Mouse (Mus musculus): ENCODE results near the gene Acap1. TPM values are rescaled to one million over a fixed set of nuclear protein-coding genes. Genes with fewer than 3 reads are reported as not detected.

Acap1 gene
- polyA plus RNA-seq, 1 experiment from 2014 or later = 6.8 TPM

DNA sequence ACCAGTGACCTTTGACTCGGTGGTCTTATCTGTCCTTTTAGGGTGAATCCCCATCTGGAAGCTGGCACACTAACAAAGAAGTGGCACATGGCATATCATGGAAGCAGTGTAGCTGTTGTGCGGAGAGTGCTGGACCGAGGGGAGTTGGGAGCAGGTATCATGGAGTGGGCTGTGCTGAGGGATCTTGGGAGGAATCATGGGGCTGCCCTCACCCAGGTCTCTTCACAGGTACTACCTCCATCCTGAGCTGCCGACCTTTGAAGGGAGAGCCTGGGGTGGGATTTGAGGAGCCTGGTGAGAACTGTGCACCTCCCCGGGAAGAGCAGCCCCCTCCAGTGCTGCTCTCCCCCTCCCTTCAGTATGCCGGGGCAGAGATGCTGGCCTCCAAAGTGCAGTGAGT lies 16.4 kb upstream of the Acap1 start:
- no peak for ATAC-seq (ENCODE audit: low read depth)
- H3K9ac ChIP-seq (ENCODE audit: low read depth, low read length) = no peak overlapping the region
- WGBS (ENCODE audit: insufficient replicate concordance) = 81% methylated on average over 6 of the region's 6 CpGs
- no peak overlapping the region for H3K4me3 ChIP-seq (ENCODE audit: low read depth, low read length)
- H3K9me3 ChIP-seq (replicated peaks; ENCODE audit: control insufficient read depth, low read length) = no peaks in the 10 kb centered on the region
- peaks cover 65% of the 10 kb centered on the region for H3K36me3 ChIP-seq (ENCODE audit: control insufficient read depth, insufficient read depth)
- no peaks in the 10 kb centered on the region for H3K27me3 ChIP-seq (ENCODE audit: control insufficient read depth, insufficient read depth, low read depth, low read length)
- peaks cover 24% of the 10 kb centered on the region for H3K4me1 ChIP-seq (ENCODE audit: control insufficient read depth, low read depth, low read length)
- no peak overlapping the region for H3K27ac ChIP-seq (ENCODE audit: low read length)
- no peak overlapping the region for H3K4me2 ChIP-seq (ENCODE audit: low read depth, low read length)

DNA sequence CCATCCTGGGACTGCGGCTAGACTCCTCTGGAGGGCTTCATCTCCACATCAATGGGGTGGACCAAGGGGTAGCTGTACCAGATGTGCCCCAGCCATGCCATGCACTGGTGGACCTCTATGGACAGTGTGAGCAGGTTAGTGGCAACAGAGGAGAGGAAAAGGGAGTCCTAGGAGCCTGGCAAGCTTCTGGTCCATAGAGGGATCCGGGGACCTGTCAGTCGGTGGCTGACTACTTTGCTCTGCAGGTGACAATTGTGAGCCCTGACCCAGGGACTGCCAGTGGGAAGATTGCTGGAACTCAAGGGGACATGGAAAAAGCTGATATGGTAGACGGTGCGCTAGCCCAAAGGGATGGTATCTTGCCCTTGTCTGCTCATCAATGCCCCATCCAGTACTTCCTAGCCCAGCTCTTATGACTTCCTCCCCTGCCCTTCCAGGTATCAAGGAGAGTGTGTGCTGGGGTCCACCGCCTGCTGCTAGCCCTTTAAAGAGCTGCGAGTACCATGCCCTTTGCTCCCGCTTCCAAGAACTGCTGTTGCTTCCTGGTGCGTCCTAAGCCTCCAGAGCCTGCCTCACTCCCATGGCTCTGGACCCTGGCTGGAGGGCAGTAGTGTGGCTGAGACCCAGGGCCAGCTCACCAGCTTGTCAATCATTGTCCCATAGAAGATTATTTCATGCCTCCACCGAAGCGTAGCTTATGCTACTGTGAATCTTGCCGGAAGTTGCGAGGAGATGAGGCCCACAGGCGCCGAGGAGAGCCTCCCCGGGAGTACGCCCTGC lies 15.6 kb upstream of the Acap1 start:
- Histone ChIP-seq H3K4me2 (ENCODE audit: low read depth, low read length) (no peak overlapping the region), H3K36me3 (ENCODE audit: control insufficient read depth, insufficient read depth) (peaks cover 66% of the 10 kb centered on the region), H3K9me3 (replicated peaks; ENCODE audit: control insufficient read depth, low read length) (no peaks in the 10 kb centered on the region), H3K9ac (ENCODE audit: low read depth, low read length) (no peak overlapping the region), H3K27ac (ENCODE audit: low read length) (no peak overlapping the region), H3K4me1 (ENCODE audit: control insufficient read depth, low read depth, low read length) (peaks cover 17% of the 10 kb centered on the region), H3K4me3 (ENCODE audit: low read depth, low read length) (no peak overlapping the region), H3K27me3 (ENCODE audit: control insufficient read depth, insufficient read depth, low read depth, low read length) (no peaks in the 10 kb centered on the region)
- WGBS (ENCODE audit: insufficient replicate concordance) = 82% methylated on average over 17 of the region's 17 CpGs
- ATAC-seq (ENCODE audit: low read depth) = no peak

DNA sequence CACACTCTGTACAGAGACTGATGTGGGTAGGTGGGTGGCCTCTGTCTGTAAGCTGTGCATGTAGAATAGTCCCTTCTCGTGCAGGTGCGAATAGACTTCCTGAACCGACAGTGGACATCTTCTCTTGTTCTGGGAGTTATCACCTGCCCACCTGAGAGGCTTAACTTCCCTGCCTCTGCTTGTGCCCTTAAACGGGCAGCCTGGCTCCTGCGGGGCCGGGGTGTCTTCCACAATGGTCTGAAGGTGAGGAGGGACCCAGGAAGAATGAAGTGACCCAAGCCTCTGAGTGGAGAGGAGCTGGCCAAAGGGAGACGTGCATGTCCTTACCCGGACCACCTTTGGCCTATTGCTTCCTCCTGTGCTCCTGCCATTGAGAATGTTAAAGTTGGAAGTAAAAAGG lies 14.8 kb upstream of the Acap1 start:
- no peak for ATAC-seq (ENCODE audit: low read depth)
- Histone ChIP-seq H3K36me3 (ENCODE audit: control insufficient read depth, insufficient read depth) (peaks cover 66% of the 10 kb centered on the region), H3K9me3 (replicated peaks; ENCODE audit: control insufficient read depth, low read length) (no peaks in the 10 kb centered on the region), H3K4me1 (ENCODE audit: control insufficient read depth, low read depth, low read length) (peaks cover 9% of the 10 kb centered on the region), H3K27me3 (ENCODE audit: control insufficient read depth, insufficient read depth, low read depth, low read length) (no peaks in the 10 kb centered on the region), H3K4me3 (ENCODE audit: low read depth, low read length) (no peak overlapping the region), H3K27ac (ENCODE audit: low read length) (no peak overlapping the region), H3K9ac (ENCODE audit: low read depth, low read length) (no peak overlapping the region), H3K4me2 (ENCODE audit: low read depth, low read length) (no peak overlapping the region)
- WGBS (ENCODE audit: insufficient replicate concordance) = 84% methylated on average over 8 of the region's 8 CpGs

DNA sequence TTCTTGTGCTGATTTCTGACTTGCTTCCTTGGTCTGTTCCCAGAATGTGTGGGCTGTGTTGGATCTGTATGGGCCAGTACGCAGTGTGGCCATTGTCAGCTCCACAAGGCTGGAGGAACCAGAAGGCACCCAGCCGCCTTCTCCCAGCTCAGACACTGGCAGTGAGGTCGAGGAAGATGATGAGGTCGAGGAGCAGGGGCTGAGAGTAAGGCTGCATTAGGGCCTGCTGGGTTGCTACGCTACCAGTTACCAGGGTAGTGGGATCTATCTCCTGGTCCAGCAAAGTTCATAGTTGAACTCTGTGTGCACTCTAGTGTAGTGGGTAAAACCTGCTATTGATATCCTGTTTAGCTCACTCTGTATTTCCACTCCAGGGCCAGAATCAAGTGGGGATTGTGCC lies 13.8 kb upstream of the Acap1 start:
- Histone ChIP-seq H3K4me2 (ENCODE audit: low read depth, low read length) (no peak overlapping the region), H3K36me3 (ENCODE audit: control insufficient read depth, insufficient read depth) (peaks cover 69% of the 10 kb centered on the region), H3K4me1 (ENCODE audit: control insufficient read depth, low read depth, low read length) (peaks cover 6% of the 10 kb centered on the region), H3K4me3 (ENCODE audit: low read depth, low read length) (no peak overlapping the region), H3K9me3 (replicated peaks; ENCODE audit: control insufficient read depth, low read length) (no peaks in the 10 kb centered on the region), H3K9ac (ENCODE audit: low read depth, low read length) (no peak overlapping the region), H3K27me3 (ENCODE audit: control insufficient read depth, insufficient read depth, low read depth, low read length) (no peaks in the 10 kb centered on the region), H3K27ac (ENCODE audit: low read length) (no peak overlapping the region)
- WGBS (ENCODE audit: insufficient replicate concordance) = 81% methylated on average over 5 of the region's 5 CpGs
- no peak for ATAC-seq (ENCODE audit: low read depth)

DNA sequence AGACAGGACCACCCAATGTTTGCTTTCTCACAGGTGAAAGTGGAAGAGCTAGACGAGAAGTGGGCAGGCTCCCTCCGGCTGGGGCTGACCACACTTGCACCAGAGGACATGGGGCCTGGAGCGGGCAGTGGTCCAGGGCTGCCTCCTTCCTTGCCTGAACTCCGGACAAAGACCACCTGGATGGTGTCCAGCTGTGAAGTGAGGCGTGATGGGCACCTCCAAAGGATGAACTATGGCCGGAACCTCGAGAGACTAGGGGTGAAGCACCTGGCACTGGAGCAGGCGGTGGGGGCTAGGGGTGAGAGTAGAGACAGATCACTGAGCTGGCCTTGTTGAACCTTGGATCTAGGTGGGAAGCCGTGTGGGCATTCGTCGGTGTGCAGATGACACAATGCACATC lies 13.3 kb upstream of the Acap1 start:
- WGBS (ENCODE audit: insufficient replicate concordance) = 85% methylated on average over 11 of the region's 11 CpGs
- H3K27me3 ChIP-seq (ENCODE audit: control insufficient read depth, insufficient read depth, low read depth, low read length) = no peaks in the 10 kb centered on the region

DNA sequence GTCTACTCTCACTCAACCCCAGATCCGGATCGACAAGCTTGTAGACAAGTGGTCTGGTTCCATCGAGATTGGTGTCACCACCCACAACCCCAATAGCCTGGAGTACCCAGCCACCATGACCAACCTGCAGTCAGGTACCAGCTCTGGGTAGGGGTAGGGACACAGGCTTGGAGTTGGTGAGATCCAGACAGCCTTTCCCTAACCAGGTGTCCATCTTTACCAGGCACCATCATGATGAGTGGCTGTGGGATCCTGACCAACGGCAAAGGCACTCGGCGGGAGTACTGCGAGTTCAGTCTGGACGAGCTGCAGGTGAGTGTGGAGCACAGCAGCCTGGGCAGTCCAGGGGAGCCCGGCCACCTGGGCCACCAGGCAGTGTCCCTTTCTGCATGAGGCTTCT lies 9.0 kb upstream of the Acap1 start:
- Histone ChIP-seq H3K27me3 (ENCODE audit: control insufficient read depth, insufficient read depth, low read depth, low read length) (0 out of 2 replicates have a peak, but pooled peaks cover 2% of the 10 kb centered on the region), H3K9ac (ENCODE audit: low read depth, low read length) (no peak overlapping the region), H3K9me3 (replicated peaks; ENCODE audit: control insufficient read depth, low read length) (no peaks in the 10 kb centered on the region), H3K4me3 (ENCODE audit: low read depth, low read length) (no peak overlapping the region), H3K4me1 (ENCODE audit: control insufficient read depth, low read depth, low read length) (peaks cover 25% of the 10 kb centered on the region), H3K36me3 (ENCODE audit: control insufficient read depth, insufficient read depth) (peaks cover 49% of the 10 kb centered on the region), H3K27ac (ENCODE audit: low read length) (no peak overlapping the region), H3K4me2 (ENCODE audit: low read depth, low read length) (no peak overlapping the region)
- 88% methylated on average over 9 of the region's 9 CpGs for WGBS (ENCODE audit: insufficient replicate concordance)
- ATAC-seq (ENCODE audit: low read depth) = no peak

More for the DNA sequence above, 13.3 kb upstream of the Acap1 start:
- Histone ChIP-seq H3K27ac (ENCODE audit: low read length) (no peak overlapping the region), H3K4me3 (ENCODE audit: low read depth, low read length) (no peak overlapping the region), H3K4me2 (ENCODE audit: low read depth, low read length) (no peak overlapping the region), H3K9me3 (replicated peaks; ENCODE audit: control insufficient read depth, low read length) (no peaks in the 10 kb centered on the region), H3K36me3 (ENCODE audit: control insufficient read depth, insufficient read depth) (peaks cover 73% of the 10 kb centered on the region), H3K9ac (ENCODE audit: low read depth, low read length) (no peak overlapping the region), H3K4me1 (ENCODE audit: control insufficient read depth, low read depth, low read length) (peaks cover 6% of the 10 kb centered on the region)
- ATAC-seq (ENCODE audit: low read depth) = no peak

DNA sequence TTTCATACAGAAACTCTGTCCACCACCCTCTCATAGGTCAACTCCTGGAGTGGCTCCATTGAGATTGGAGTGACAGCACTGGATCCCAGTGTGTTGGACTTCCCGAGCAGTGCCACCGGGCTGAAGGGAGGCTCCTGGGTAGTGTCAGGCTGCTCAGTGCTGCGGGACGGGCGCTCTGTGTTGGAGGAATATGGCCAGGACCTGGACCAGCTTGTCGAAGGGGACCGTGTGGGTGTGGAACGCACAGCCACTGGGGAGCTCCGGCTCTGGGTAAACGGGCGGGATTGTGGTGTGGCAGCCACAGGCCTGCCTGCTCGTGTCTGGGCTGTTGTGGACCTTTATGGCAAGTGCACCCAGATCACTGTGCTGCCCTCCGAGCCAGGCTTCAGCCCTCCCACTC lies 7.6 kb upstream of the Acap1 start:
- 77% methylated on average over 13 of the region's 13 CpGs for WGBS (ENCODE audit: insufficient replicate concordance)

DNA sequence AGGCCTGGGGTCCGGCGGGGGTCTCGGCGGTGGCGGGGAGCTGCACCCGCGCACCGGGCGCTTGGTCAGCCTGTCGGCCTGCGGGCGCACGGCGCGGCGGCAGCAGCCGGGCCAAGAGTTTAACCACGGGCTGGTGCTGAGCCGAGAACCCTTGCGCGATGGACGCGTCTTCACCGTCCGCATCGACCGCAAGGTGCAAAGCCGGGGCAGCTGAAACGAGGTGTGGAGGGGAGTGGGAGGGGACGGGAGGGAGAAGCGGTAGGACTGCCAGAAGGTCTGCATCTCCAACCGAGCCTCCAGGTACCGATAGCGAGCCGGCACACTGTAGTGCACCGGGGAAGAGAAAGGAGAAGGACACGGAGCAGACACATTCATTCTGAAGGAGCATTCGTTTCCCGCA lies 6.7 kb upstream of the Acap1 start:
- H3K4me1 ChIP-seq (ENCODE audit: control insufficient read depth, low read depth, low read length) = peaks cover 25% of the 10 kb centered on the region
- under 1% methylated on average over 39 of the region's 39 CpGs for WGBS (ENCODE audit: insufficient replicate concordance)
- peak overlapping the region; percentile 98 for H3K27ac ChIP-seq (ENCODE audit: low read length)
- H3K4me3 ChIP-seq (ENCODE audit: low read depth, low read length) = peak overlapping the region; percentile 88
- peak; percentile 3 for ATAC-seq (ENCODE audit: low read depth)
- peak overlapping the region; percentile 98 for H3K4me2 ChIP-seq (ENCODE audit: low read depth, low read length)
- peak overlapping the region; percentile 91 for H3K9ac ChIP-seq (ENCODE audit: low read depth, low read length)
- peaks cover 26% of the 10 kb centered on the region for H3K36me3 ChIP-seq (ENCODE audit: control insufficient read depth, insufficient read depth)
- 0 out of 2 replicates have a peak, but pooled peaks cover 3% of the 10 kb centered on the region for H3K27me3 ChIP-seq (ENCODE audit: control insufficient read depth, insufficient read depth, low read depth, low read length)
- no peaks in the 10 kb centered on the region for H3K9me3 ChIP-seq (replicated peaks; ENCODE audit: control insufficient read depth, low read length)

More for the DNA sequence above, 7.6 kb upstream of the Acap1 start:
- 0 out of 2 replicates have a peak, but pooled peaks cover 3% of the 10 kb centered on the region for H3K27me3 ChIP-seq (ENCODE audit: control insufficient read depth, insufficient read depth, low read depth, low read length)
- H3K36me3 ChIP-seq (ENCODE audit: control insufficient read depth, insufficient read depth) = peaks cover 35% of the 10 kb centered on the region
- peak overlapping the region; percentile 88 for H3K4me3 ChIP-seq (ENCODE audit: low read depth, low read length)
- no peak overlapping the region for H3K9ac ChIP-seq (ENCODE audit: low read depth, low read length)
- peak overlapping the region; percentile 98; the same call in 1 of the 2 replicates for H3K4me2 ChIP-seq (ENCODE audit: low read depth, low read length)
- ATAC-seq (ENCODE audit: low read depth) = no peak
- H3K9me3 ChIP-seq (replicated peaks; ENCODE audit: control insufficient read depth, low read length) = no peaks in the 10 kb centered on the region
- peaks cover 25% of the 10 kb centered on the region for H3K4me1 ChIP-seq (ENCODE audit: control insufficient read depth, low read depth, low read length)
- peak overlapping the region; percentile 1; the same call in 1 of the 2 replicates for H3K27ac ChIP-seq (ENCODE audit: low read length)

DNA sequence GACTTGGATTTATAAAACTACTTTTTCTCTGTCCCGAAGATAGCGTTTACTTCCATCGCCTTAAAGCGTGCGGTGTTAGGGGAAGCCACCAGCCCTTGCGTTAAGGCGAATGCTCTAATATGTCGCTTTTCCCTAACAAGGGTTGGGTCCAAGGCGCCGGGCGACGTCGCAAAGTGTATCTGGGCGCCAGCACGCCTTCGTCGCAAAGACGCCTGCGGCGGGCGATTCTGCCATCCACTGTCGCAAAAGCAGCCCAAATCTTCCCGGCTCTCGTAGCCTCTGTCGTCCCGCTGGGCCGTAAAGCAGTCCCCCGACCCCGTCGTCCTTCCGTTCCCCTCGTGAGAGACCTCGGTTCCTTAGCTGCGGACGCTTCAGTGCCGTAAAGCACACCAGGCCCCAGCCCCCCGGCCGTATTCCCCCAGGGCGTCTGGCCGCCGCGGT lies 6.1 kb upstream of the Acap1 start:
- H3K4me1 ChIP-seq (ENCODE audit: control insufficient read depth, low read depth, low read length) = peaks cover 25% of the 10 kb centered on the region
- peak overlapping the region; percentile 98 for H3K27ac ChIP-seq (ENCODE audit: low read length)
- no peaks in the 10 kb centered on the region for H3K9me3 ChIP-seq (replicated peaks; ENCODE audit: control insufficient read depth, low read length)
- ATAC-seq (ENCODE audit: low read depth) = peak; percentile 65
- 0 out of 2 replicates have a peak, but pooled peaks cover 3% of the 10 kb centered on the region for H3K27me3 ChIP-seq (ENCODE audit: control insufficient read depth, insufficient read depth, low read depth, low read length)
- peak overlapping the region; percentile 91 for H3K9ac ChIP-seq (ENCODE audit: low read depth, low read length)
- H3K4me3 ChIP-seq (ENCODE audit: low read depth, low read length) = peak overlapping the region; percentile 88
- 0% methylated on average over 41 of the region's 42 CpGs for WGBS (ENCODE audit: insufficient replicate concordance)
- H3K36me3 ChIP-seq (ENCODE audit: control insufficient read depth, insufficient read depth) = peaks cover 21% of the 10 kb centered on the region
- H3K4me2 ChIP-seq (ENCODE audit: low read depth, low read length) = peak overlapping the region; percentile 98
